Mouse (Mus musculus): ENCODE results near the gene Gm11034.

GRCm38 (mm10) chr8:72192065-72192464, 21.4 kb downstream of the Gm11034 start:
- TF ChIP-seq CTCF (IDR thresholded peaks at IDR 0.05; ENCODE audit: extremely low read depth, insufficient read depth, insufficient read length, insufficient replicate concordance) (no peak), POLR2A (IDR thresholded peaks at IDR 0.05; ENCODE audit: low read depth, low read length) (no peak)

All from spleen, adult 2 months (tissue).